Mouse (Mus musculus) lung, adult 10 weeks (tissue): ENCODE measurements around the gene Igfbp5. TPM values are rescaled to one million over a fixed set of nuclear protein-coding genes. Genes with fewer than 3 reads are reported as not detected.

Experiments used
- polyA plus RNA-seq: library from polyadenylated mRNA; stranded (reverse); fragments of 350-450 nt; fragmentation: Illumina TruSeq; extraction: RNeasy Lipid Tissue Mini Kit (QIAGEN cat#74804); gene quantifications from one replicate; pipeline ENCODE4 v1.2.3, GENCODE M21; 2014; ENCODE audit warnings: low read depth, low replicate concordance; ENCODE audit not compliant: insufficient read depth

The Igfbp5 gene
- polyA plus RNA-seq, result 47.9 TPM

DNA sequence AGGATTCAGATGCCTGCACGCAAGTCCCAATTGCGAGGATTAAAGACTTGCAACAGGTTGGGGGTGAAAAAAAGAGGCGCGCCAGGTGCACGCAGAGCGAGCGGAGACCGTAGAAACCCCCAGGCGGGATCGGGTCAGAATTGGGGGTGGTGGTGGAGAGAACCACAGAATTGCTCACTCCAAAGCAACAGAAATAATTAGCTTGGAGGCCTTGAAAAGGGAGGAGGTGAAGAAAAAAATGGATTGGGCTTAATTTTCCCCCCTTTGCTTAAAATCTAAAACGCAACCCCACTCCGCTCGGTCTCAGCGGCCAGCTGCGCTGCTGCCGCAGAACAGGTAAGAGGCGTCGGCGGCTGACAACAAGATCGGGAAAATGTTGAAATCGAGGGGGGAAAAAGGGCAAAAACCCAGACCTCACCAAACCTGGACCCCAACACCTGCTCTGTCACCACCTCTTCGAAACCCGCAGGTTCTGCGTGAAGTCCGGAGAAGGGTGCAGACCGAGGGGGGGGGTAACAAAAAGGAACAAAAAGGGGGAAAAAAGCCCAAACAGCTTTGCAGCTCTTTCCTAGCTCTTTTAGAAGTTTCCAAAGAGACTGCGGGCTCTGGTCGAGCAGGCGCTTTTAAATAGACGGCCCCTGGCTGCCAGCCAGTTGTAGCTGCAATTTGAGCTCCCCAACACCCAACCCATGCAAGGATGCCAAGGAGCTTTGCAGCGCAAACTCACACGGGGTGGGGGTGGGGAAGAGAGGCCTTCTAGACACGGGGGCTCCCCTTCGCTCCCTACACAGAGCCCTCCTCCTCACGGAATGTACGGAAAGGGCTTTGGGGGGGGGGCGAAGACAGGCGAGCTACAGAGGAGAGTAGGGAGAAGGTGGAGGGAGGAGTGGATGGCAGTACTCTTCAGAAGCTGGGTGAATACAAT is at the start of gene Igfbp5:
TSS of gene Igfbp5 (minus strand) at position 598 of the 925 bp plus-strand sequence.

DNA sequence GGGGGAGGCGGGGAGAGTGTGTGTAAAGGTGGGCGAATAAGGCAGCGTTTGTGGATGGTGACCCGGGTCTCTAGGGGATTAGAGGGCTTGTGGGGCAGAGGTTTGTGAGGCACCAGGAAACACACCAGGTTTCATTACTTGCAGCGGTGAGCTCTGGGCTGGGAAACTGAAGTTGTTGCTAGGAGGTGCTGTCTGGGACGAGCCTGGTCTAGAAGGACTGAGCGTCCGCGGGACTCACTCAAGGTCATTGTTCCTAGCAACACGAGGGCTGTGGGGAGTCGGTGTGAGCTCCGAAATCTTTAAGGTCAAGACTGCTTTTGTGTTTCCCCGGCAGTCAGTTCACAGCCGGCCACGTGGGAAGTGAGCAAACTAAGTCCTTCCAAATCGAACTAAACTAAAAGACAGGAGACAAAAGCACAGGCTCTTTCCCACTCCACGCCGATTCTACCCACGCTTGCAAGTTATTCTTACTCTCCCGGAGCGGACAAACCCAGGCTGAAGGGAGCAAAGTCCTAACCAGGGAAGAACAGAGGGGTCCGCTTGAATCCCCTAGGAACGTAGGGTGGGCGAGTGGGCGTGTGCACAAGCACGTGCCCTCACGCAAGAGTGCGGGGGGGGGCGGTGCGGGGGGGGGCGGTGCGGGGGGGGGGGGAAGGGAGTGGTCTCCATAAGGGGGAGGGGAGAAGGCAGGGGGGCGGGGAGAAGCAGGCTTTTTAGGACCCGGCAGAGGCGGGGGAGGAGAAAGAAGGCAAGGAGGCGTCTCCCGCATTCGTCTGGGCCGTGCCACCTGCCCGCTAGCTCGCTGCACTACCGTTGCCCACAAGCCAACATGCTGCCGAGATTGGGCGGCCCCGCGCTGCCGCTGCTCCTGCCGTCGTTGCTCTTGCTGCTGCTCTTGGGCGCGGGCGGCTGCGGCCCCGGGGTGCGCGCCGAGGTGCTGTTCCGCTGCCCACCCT is 50.7 kb downstream of the Igfbp5 start, which contains the start of gene Igfbp2:
TSS of gene Igfbp2 (plus strand) at position 753 of the 956 bp plus-strand sequence.

Other genes with a start within 250 kb of the Igfbp5 start
- not detected for gene Ankar, start 174.3 kb downstream of the Igfbp5 start, polyA plus RNA-seq
- gene Rpl37a, start 163.6 kb downstream of the Igfbp5 start, polyA plus RNA-seq, result 2,122 TPM
- 213 TPM for gene Igfbp2, start 50.4 kb downstream of the Igfbp5 start, polyA plus RNA-seq
- not detected for gene Tnp1, start 141.0 kb upstream of the Igfbp5 start, polyA plus RNA-seq